Mouse (Mus musculus): ENCODE measurements around the gene Sytl2.

Sytl2 gene

GRCm38 (mm10) chr7:90308003-90308402 lies 6.0 kb downstream of the Sytl2 start:
- DNase-seq (ENCODE audit: low read depth) = peak; percentile 69

GRCm38 (mm10) chr7:90312151-90312883 lies 10.3 kb downstream of the Sytl2 start:
- no peak for DNase-seq (ENCODE audit: low read depth)

- no peak for DNase-seq (ENCODE audit: low read depth)
Measured at GRCm38 (mm10) chr7:90313421-90313820, 11.4 kb downstream of the Sytl2 start.

DNA sequence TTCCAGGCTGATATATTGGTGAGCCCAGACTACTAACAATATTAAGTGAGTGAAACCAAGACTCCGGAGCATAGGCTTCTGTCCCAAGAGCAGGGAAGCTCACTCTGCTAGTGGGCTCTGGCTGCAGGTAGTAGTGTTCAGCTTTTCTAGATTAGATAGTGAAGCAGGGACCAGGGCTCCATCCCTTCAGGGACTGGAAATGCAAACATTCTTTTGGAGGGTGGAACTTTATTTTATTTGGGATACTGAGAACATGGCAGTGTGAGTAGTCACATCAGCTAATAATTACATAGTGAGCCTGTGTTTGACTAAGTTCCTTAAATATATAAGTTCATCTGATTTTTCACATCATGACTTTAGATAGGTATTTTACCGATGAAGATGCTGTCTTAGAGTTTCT lies 14.8 kb downstream of the Sytl2 start:
- no peak for DNase-seq (ENCODE audit: low read depth)

- DNase-seq (ENCODE audit: low read depth) = no peak
Measured at GRCm38 (mm10) chr7:90319446-90319845, 17.4 kb downstream of the Sytl2 start.

- no peak for DNase-seq (ENCODE audit: low read depth)
Measured at GRCm38 (mm10) chr7:90320124-90320523, 18.1 kb downstream of the Sytl2 start.

GRCm38 (mm10) chr7:90325166-90325565 lies 23.1 kb downstream of the Sytl2 start:
- DNase-seq (ENCODE audit: low read depth) = no peak

- no peak for DNase-seq (ENCODE audit: low read depth)
Measured at GRCm38 (mm10) chr7:90330200-90330599, 28.1 kb downstream of the Sytl2 start.

DNA sequence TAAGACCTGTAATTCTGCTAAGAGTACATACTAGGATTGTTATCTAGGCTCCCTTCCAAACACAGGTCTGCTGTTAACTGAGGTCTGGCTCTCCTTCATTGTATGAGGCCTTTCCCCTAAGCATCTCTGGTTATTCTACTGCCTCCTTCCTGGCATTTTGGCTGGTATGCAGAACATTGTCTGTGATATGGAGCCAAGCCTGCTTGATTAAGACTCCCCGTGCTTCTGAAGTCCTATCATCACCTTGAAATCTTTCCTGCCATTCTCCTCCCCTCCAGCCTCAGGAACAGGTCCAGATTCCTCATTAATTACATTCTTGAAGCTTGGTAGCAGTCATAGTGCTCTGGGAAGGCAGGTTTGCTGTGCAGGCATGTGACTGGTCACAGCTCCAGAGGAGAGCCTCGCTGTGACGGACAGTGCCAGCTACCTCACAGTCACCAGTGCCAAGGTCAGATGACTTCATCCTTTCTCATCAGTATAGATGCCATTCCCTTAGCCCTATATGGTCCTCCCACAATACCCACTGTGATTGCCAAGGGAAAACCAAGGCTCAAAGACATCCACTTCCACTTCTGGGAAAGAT lies 30.5 kb downstream of the Sytl2 start:
- no peak for DNase-seq (ENCODE audit: low read depth)

GRCm38 (mm10) chr7:90334362-90334761 lies 32.3 kb downstream of the Sytl2 start:
- DNase-seq (ENCODE audit: low read depth) = no peak

GRCm38 (mm10) chr7:90334831-90335230 lies 32.8 kb downstream of the Sytl2 start:
- DNase-seq (ENCODE audit: low read depth) = no peak

- no peak for DNase-seq (ENCODE audit: low read depth)
Measured at GRCm38 (mm10) chr7:90335755-90336194, 33.7 kb downstream of the Sytl2 start.

- no peak for DNase-seq (ENCODE audit: low read depth)
Measured at GRCm38 (mm10) chr7:90341212-90341957, 39.3 kb downstream of the Sytl2 start.

DNA sequence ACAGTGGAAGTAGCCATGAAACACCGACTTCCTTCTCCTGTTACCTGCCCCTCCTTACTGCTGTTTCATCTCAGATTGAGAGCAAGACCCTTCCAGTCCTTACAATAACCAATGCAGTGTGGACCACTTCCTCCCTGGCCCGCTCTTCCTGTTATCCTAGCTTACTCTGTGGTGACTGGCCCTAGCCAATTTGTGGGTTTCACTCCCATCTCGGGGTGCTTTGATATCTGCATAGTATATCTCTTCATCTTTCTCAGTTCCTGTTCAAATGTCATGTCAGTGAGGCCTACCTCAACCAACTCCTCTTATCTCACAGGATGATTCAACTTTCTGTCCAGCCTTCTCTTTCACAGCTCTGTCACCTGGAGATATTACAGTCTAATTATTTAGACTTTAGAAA lies 42.9 kb downstream of the Sytl2 start:
- DNase-seq (ENCODE audit: low read depth) = no peak

DNA sequence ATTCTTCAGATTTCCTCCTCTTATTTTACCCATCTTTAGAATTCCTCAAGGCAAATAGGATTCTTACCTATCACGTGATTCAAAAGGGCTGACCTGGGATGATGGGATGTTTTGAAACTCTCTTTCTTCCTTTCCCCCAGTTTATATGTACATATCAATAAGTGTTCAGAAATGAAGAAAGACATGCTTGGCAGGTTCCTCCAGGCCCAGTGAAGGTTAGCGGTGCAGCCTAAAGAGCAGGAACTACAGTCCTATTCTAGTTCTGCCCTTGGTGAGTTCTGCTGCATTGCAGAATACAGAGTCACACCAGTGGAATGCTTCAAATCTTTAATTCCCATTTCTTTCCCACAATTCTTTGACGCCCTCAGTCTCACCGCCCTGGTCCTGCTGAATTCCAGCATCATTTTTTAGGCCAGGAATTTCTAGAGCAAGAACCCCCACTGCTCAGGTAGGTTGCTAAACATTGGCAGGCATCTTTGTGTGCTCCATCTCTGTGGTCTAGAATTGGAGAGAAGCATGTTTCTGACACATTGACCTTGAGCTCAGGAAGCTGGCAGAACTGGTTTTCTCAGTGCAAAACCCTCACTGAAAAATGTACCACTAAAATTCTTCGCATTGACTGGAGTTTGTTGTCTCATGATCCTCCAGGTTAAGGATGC lies 45.9 kb downstream of the Sytl2 start:
- no peak for DNase-seq (ENCODE audit: low read depth)

GRCm38 (mm10) chr7:90349014-90349413 lies 47.0 kb downstream of the Sytl2 start:
- DNase-seq (ENCODE audit: low read depth) = no peak

DNA sequence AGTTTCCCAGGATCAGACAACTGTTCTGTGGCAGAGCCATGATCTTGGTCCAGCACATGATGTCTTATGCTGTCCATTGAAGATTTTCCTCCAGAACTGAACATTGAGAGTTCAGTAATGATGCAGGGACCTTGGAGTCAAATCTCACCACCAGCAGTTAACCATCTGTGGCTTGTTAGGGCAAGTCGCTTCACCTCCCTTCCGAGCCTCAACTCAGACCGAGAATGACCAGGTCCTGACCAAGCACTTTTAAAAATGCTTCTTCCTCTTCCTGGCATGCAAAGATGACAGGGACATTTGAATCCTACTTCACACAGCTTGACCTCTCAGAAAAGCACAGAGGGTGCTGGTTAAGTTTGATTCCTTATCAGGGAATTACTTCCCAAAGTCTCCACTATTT lies 50.1 kb downstream of the Sytl2 start:
- no peak for DNase-seq (ENCODE audit: low read depth)

GRCm38 (mm10) chr7:90353488-90354228 lies 51.6 kb downstream of the Sytl2 start:
- no peak for DNase-seq (ENCODE audit: low read depth)

DNA sequence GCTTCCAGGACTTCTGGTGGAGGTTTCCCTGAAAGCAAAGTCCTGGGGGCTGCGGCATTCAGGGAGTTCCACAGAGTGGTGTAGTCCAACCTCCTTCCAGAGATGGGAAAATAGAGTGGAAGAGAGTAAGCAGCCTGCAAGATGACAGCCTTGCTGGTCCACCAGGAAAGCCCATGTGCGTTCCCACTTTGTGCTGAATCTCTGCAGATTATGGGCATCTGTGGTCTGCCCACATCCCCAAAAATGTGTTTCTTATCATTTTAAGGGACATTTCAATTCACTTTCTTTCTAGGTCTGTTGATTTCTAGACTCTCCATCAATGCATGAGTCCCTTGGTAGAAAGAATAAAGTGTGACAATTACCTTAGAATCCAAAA lies 52.2 kb downstream of the Sytl2 start:
- DNase-seq (ENCODE audit: low read depth) = no peak

- no peak for DNase-seq (ENCODE audit: low read depth)
Measured at GRCm38 (mm10) chr7:90355454-90355853, 53.4 kb downstream of the Sytl2 start.

DNA sequence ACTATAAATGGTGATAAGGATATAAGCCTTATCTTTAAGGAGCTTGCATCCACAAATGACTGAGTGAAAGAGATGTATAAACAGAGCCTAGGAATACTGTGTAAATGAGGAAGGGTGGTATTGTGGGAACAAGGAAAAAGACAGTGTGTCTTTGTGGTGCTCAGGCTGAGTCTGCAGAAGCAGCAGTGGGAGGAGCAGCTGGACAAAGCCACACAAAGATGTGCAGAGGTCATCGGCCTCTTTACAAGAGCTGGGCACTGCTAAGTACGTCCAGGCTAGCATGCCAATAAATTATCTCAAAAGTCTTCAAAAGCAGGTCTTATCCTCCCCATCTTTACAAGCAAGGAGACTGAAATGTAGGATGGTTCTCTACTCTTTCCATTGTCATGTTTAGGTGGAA lies 53.9 kb downstream of the Sytl2 start:
- no peak for DNase-seq (ENCODE audit: low read depth)

- DNase-seq (ENCODE audit: low read depth) = no peak
Measured at GRCm38 (mm10) chr7:90362788-90363187, 60.7 kb downstream of the Sytl2 start.

All from fibroblast of lung, adult 2 months (primary cell).